12 mouse cellular contexts compared by ENCODE assay signal in genomic region chr2:7001967-7002366, GRCm38 (mm10).
DNase-seq lines count a peak whose midpoint lies in the region; ATAC-seq and TF ChIP-seq lines count a peak whose summit lies in the region.
"Had no signal": no experiment of that assay in that cellular context is flagged by ENCODE, and none has a peak within 500 bp of the region (broad histone marks: within the 10 kb centered on the region; RNA-seq: fewer than 3 reads in every experiment).

No protein-coding gene starts in this region.

- intact Hi-C loops in left cerebral cortex, postnatal 4 days (cut with DNase I): no loop called here
- intact Hi-C loops in left cerebral cortex, postnatal 14 days (cut with DNase I): no loop called here

- no peak overlapping the region for H3K4me2 ChIP-seq in hindbrain, embryonic 13.5 days
- H3K4me2 ChIP-seq in midbrain, postnatal 0 days (ENCODE audit: low read depth, low read length, poor library complexity, severe bottlenecking): no peak overlapping the region
- H3K4me2 ChIP-seq: lung, embryonic 15.5 days; neural tube, embryonic 12.5 days had no signal

- no peak for TF ChIP-seq CTCF in midbrain, postnatal 0 days (IDR thresholded peaks at IDR 0.05)

- H3K27ac ChIP-seq in hindbrain, embryonic 13.5 days: no peak overlapping the region
- H3K27ac ChIP-seq in midbrain, postnatal 0 days (ENCODE audit: low read depth, low read length): no peak overlapping the region
- H3K27ac ChIP-seq: lung, embryonic 15.5 days; neural tube, embryonic 12.5 days had no signal

- peaks cover 4% of the 10 kb centered on the region for H3K4me1 ChIP-seq in hindbrain, embryonic 13.5 days (replicated peaks)
- H3K4me1 ChIP-seq in midbrain, postnatal 0 days (ENCODE audit: insufficient read depth, low read length): no peaks in the 10 kb centered on the region
- H3K4me1 ChIP-seq: lung, embryonic 15.5 days; neural tube, embryonic 12.5 days had no signal

- H3K27me3 ChIP-seq in hindbrain, embryonic 13.5 days: no peaks in the 10 kb centered on the region
- H3K27me3 ChIP-seq in midbrain, postnatal 0 days (ENCODE audit: insufficient read depth, low read length): no peaks in the 10 kb centered on the region
- H3K27me3 ChIP-seq: lung, embryonic 15.5 days; neural tube, embryonic 12.5 days had no signal

- no peak overlapping the region for H3K4me3 ChIP-seq in hindbrain, embryonic 13.5 days
- H3K4me3 ChIP-seq in midbrain, postnatal 0 days (ENCODE audit: low read depth, low read length): no peak overlapping the region
- H3K4me3 ChIP-seq: lung, embryonic 15.5 days; neural tube, embryonic 12.5 days had no signal

- peak overlapping the region; percentile 46; the same call in 1 of the 2 replicates for H3K9ac ChIP-seq in hindbrain, embryonic 13.5 days
- no peak overlapping the region for H3K9ac ChIP-seq in midbrain, postnatal 0 days (replicated peaks; ENCODE audit: low read length, poor library complexity, severe bottlenecking)
- H3K9ac ChIP-seq: lung, embryonic 15.5 days; neural tube, embryonic 12.5 days had no signal

- ATAC-seq in hindbrain, embryonic 13.5 days (ENCODE audit: low FRiP score): no peak
- ATAC-seq in midbrain, postnatal 0 days (ENCODE audit: low FRiP score): no peak; the same call in 1 of the 2 replicates
- ATAC-seq in granulocyte monocyte progenitor cell, adult 5-6 weeks (replicated peaks; ENCODE audit: poor library complexity, severe bottlenecking): no peak
- ATAC-seq: CD4-positive, CD25-positive, alpha-beta regulatory T cell, adult 4 months had no signal

- no peaks in the 10 kb centered on the region for H3K36me3 ChIP-seq in hindbrain, embryonic 13.5 days
- no peaks in the 10 kb centered on the region for H3K36me3 ChIP-seq in midbrain, postnatal 0 days (ENCODE audit: insufficient read depth, low read length)
- H3K36me3 ChIP-seq: lung, embryonic 15.5 days; neural tube, embryonic 12.5 days had no signal

- H3K9me3 ChIP-seq in hindbrain, embryonic 13.5 days: no peaks in the 10 kb centered on the region
- H3K9me3 ChIP-seq in midbrain, postnatal 0 days (ENCODE audit: low read length): no peaks in the 10 kb centered on the region
- H3K9me3 ChIP-seq: lung, embryonic 15.5 days; neural tube, embryonic 12.5 days had no signal

- WGBS in hindbrain, embryonic 13.5 days: 29% methylated on average over 2 of the region's 2 CpGs
- WGBS in midbrain, postnatal 0 days: 15% methylated on average over 2 of the region's 2 CpGs

- peak; percentile 51 for DNase-seq in left cerebral cortex, postnatal 4 days
- no peak for DNase-seq in left cerebral cortex, postnatal 14 days (ENCODE audit: low spot score in 2 of 2)
- DNase-seq in embryo, embryonic 10.5 days (ENCODE audit: low spot score): peak; percentile 31
- peak; percentile 58 for DNase-seq in midbrain, postnatal 0 days (ENCODE audit: low spot score)
- no peak for DNase-seq in frontal cortex, postnatal 36 days (ENCODE audit: low spot score in 2 of 2)
- DNase-seq in adrenal gland, adult 8-10 months: no peak
- DNase-seq: kidney, adult 9 months had no signal

Comparison
In these comparisons a context has a peak if more than half of its experiments do, and no peak if none do; other contexts are left out.
1. DNase-seq: peak in left cerebral cortex, postnatal 4 days (single experiment), embryo, embryonic 10.5 days (single experiment) and midbrain, postnatal 0 days (single experiment); none in left cerebral cortex, postnatal 14 days (0 of 2), frontal cortex, postnatal 36 days (0 of 2) and adrenal gland, adult 8-10 months (single experiment).